Mouse (Mus musculus): ENCODE measurements around the gene Cfap99. TPM values are rescaled to one million over a fixed set of nuclear protein-coding genes. Genes with fewer than 3 reads are reported as not detected.

Cfap99 gene
- total RNA-seq, 2 experiments from 2014 or later = 0.96 to 1.5 TPM

DNA sequence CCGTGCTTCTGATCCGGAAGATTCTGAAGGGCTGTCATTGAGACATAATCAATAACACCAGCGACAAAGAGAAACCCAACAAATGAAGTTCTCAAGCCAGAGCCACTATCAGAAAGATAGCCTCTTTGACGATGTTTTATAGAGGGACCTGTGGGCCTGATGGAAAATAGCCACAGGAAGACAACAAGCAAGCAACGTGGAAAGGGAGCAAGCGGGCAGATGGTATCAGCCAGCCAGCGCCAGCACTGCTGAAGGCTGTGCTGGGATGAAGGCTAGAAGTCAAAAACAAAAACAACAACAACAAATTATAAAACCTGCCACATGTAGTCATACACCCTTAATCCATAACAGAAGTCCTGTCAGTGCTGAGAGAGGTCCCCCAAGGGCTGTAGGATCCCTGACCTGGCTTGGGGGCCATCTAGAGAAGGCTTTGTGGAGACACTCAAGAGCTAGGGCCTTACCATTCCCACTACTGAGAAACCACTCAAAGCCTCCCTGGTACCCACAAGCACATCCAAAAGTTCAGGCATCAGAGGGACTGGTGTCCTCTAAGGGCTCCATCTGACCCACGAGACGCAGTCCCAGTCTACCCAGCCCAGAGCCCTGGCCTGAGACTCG lies 13.6 kb upstream of the Cfap99 start:
- intact Hi-C loops (cut with DNase I) = loop anchor here (2.0 to 10.0 kb wide), 2 partner anchors 32 to 280 kb away; partner anchors contain the start of gene Nat8l
- no peak for DNase-seq (ENCODE audit: low spot score in 2 of 2)

DNA sequence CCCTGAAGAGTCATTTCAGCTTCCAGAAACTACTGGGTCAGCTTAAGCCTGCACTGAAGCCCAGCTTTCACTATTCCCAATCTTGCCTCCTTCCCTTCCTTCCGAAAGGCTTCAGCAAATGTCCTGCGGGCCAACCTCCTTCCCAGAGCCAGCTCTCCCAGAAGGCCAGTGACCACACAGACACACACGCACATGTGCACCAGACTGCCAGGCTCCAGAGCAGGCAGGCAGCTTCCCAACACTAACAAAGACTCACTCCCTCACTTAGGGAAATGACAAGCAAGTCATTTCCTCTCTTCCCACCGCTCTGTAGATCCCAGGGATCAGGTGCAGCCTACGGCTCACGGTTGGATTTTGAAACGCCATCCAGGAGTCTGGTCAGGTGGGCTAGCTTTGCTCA lies 12.2 kb upstream of the Cfap99 start:
- DNase-seq (ENCODE audit: low spot score in 2 of 2) = no peak
- intact Hi-C loops (cut with DNase I) = loop anchor here (10.0 kb wide), 1 partner anchor 281 kb away; the partner anchor contains the start of gene Nat8l

DNA sequence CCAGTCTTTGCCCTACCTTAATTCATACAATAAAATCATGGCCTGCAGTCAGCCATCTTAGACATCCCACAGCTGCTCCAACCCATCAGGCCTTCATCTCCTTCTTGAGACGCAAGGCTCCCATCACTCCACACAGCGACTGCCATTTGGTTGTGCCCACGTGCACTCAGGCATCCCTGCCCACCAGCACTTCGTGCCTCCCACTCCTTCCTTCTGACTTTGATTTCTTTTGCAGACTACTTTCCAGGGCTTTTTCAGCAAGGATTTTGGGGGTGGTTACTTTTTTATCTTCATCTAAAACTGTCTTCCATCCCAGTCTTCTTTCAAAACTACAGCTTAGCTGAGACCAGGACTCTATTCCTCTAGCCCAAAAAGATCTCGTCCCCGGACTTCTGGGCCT lies 11.7 kb upstream of the Cfap99 start:
- DNase-seq (ENCODE audit: low spot score in 2 of 2) = peak; percentile 69 to 72
- intact Hi-C loops (cut with DNase I) = loop anchor here (10.0 kb wide), 1 partner anchor 282 kb away; the partner anchor contains the start of gene Nat8l

DNA sequence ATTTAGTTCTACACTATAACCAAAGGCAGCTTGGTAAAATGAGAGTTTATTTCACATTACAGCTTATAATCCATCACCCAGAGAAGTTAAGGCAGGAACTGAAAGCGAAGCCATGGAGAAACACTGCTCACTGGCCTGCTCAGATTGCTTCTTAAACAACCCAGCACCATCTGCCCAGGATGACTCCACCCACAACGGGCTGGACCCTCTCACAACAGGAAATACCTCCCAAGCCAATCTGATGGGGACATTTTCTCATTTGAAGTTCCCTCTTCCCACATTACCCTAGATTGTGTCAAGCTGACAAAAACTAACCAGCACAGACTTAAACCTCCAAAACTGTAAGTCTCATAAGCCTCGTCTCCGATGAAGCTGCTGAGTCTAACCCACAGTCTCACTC lies 10.3 kb upstream of the Cfap99 start:
- intact Hi-C loops (cut with DNase I) = loop anchor here (10.0 kb wide), 1 partner anchor 283 kb away; the partner anchor contains the start of gene Nat8l
- no peak for DNase-seq (ENCODE audit: low spot score in 2 of 2)

DNA sequence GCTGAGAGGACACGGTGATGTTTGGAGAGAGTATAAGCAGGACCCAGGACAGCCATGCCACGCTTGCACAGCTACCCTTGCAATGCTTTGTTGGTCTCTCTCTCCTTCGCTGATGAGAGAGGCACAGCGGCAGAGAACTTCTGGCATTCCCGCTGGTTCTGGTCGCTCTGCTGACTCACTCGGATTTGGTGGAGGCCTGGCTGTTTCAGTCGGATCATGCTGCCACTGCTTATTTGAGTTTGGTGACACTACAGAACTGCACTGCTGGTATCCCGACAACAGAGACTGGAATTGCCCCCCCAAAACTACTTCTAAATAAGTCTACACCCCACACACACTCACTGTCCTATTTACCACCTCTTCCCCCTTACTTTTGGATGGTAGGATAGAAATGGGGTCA lies 9.2 kb upstream of the Cfap99 start:
- intact Hi-C loops (cut with DNase I) = loop anchor here (10.0 kb wide), 1 partner anchor 284 kb away; the partner anchor contains the start of gene Nat8l
- no peak for DNase-seq (ENCODE audit: low spot score in 2 of 2)

DNA sequence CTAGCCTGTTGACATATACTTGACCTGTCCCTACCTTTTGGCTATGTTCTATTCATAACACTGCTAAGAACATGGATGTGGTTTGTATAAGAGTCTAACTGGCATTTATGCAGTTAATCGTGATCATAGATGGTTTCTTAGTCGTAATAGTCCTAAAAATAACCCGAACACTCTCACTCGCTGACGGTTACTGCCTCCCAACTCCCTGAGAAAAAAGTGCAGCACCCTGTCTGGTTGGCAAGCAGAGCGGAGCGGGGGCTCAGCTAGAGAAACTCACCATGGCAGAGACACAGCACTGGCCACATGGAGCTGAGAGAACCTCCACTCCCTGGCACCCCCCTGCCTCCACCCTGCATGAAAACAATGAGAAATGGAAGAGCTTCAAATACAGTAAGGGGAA lies 7.4 kb upstream of the Cfap99 start:
- intact Hi-C loops (cut with DNase I) = no loop called here
- no peak for DNase-seq (ENCODE audit: low spot score in 2 of 2)

DNA sequence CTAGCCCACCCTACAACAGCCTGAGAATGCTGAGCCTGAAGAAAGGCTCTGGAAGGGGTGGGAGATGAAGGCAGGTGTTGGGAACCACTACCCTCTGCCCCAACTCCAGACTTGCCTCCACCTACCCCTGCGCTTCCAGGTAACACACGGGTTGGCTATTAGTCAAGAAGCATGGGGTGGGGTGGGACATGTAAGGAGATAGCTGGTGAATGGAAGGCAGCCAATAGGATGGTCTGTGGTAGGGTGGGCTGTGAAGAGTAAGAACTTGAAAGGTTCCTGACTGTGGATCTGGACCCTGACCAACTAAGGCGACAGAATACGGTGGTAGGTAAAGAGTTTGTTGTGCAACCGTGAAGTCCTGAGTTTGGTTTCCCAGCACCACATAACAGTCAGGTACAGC lies 5.0 kb upstream of the Cfap99 start:
- intact Hi-C loops (cut with DNase I) = no loop called here
- DNase-seq (ENCODE audit: low spot score in 2 of 2) = no peak

DNA sequence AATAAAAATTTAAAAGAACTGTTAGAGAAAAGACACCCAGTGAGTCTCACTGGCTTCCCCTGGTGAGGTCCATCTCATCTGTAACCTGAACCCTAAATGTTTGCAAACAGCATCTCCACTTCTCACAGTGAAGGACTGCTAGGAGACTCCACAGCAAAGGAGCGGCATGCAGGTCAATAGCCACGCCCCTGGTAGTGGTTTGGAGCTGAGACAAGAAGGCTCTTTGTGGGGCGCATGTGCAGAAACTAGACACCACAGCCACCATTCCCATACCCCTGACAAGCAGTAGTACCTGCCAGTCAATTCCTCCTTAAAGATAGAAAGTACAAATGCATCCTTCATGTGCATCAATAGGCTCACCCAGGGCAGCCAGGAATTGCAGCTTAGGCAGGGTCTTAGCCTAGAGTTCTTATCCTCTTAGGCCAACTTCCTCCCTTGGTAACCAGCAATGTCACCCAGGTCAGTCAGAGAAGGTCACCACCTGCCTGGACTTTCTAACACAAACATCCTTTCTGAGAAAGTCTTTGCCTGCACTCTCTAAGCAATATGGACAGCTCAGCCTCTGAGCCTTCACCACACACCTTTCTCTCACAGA lies 4.1 kb upstream of the Cfap99 start:
- no peak for DNase-seq (ENCODE audit: low spot score in 2 of 2)
- intact Hi-C loops (cut with DNase I) = no loop called here

DNA sequence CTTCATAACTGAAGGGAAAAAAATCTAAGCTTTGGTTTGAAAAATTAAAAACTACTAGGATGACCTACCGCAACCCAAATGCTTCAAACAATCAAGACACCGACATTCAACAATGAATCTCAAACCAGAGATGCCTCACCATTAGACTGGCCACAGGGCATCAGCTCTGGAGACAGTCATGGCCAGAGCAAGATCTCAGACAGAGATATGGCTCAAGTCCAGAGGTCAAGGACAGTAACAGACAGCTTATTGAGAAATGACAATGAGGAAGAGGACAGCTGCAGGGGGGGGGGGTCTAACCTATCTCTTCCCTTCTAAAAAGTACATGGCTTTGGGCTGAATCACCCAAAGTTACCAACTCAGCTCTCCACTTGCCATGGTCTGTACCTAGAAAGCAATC lies 3.1 kb upstream of the Cfap99 start:
- DNase-seq (ENCODE audit: low spot score in 2 of 2) = no peak
- intact Hi-C loops (cut with DNase I) = loop anchor here (5.0 kb wide), 2 partner anchors 78 to 82 kb away; partner anchors contain the start of gene Fam193a

DNA sequence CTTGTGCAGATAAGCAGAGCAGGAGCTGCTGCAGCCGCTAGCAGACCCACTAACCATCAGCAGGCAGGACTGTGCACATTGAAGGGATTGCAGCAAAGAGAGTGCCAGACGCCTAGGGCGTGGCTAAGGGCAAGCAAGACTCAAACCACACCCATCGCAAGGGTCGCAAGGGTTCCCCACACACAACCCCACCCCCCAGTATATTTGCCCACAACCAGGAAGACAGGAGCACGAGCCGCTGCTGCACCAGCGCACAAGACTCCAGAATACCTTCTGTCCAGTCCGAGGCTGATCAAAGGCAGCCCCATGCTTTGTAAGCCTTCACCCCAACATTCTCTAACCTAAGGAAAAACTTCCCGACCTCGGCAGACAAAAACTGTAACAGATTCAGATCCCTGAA lies 1.9 kb upstream of the Cfap99 start:
- no peak for DNase-seq (ENCODE audit: low spot score in 2 of 2)
- intact Hi-C loops (cut with DNase I) = loop anchor here (5.0 kb wide), 2 partner anchors 79 to 81 kb away; partner anchors contain the start of gene Fam193a

DNA sequence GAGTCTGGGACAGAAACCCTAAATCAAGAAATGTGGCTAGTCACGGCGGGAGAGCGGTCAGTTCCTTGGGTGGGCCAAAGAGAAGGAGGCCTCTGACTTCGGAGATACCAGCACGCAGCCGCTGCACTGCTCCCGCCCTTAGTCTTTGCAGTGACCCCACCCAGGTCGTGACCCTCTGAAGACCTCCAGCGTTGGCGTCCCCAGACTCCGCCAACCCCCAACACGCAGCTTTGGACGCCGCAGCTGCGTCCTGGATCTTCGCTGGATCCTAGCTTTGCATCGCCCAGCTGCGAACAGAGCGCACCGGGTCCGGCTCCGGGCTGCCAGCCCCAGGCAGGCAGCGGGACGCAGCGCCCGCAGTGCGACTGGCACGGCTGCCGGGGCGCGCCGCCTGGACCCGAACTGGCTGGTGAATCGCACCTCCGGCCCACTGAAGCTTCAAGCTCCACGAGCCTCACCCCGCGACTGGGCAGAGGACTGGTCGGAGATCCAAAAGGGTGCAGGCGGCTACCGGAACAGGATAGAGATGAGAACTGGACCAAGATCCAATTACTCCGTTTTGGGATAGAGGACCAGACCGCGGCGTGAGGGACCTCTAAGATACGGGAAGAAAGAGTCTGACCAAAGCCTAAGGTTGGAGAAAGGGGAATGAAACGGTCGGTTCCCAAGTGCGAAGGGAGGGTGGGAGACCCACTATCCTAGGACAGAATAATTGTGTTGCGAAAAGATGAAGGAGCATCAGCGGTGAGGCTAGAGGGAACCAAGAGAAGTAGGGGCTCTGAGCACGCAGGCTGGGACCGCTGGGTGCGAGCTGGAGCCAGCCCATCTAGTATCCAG lies 1.2 kb upstream of the Cfap99 start:
- intact Hi-C loops (cut with DNase I) = loop anchor here (5.0 kb wide), 2 partner anchors 80 kb away; partner anchors contain the start of gene Fam193a
- DNase-seq (ENCODE audit: low spot score in 2 of 2) = peak; percentile 32 to 45

DNA sequence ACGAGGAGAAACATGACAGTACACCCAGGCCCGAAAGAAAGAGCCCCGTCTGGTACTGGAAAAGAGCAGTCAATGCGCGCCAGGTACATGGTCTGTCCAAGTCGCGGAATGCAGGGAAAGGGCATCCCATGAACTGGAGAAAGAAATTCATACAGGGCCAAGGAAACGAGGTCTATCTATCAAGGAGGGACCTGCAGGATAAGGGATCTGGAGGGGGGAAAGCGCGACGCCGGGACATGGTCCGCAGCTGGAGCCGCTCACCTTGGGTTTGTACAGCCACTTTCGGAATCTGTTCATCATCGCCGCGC lies 608 bp upstream of the Cfap99 start:
- DNase-seq (ENCODE audit: low spot score in 2 of 2) = peak in 1 of 2 experiments; percentile 32
- intact Hi-C loops (cut with DNase I) = loop anchor here (1.0 to 5.0 kb wide), 3 partner anchors 14 to 80 kb away; partner anchors contain the start of gene Fam193a

DNA sequence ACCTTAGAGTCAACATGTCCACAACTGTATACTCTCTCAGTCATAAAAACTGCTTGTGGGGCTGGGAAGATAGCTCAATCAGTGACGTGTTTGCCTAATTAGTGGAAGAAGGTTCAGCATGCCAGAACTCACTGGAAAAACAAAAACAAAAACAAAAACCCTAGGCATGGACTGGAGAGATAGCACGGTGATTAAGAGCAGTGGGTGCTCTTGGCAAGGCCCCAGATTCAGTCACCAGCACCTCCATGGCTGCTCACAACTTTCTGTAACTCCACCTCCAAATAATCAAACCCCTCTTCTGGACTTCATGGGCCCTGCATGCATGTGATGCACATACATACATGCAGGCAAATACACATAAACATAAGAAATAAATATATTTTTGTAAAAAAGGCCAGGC lies 886 bp downstream of the Cfap99 start:
- intact Hi-C loops (cut with DNase I) = loop anchor here (5.0 kb wide), 2 partner anchors 78 to 82 kb away; partner anchors contain the start of gene Fam193a
- DNase-seq (ENCODE audit: low spot score in 2 of 2) = no peak

DNA sequence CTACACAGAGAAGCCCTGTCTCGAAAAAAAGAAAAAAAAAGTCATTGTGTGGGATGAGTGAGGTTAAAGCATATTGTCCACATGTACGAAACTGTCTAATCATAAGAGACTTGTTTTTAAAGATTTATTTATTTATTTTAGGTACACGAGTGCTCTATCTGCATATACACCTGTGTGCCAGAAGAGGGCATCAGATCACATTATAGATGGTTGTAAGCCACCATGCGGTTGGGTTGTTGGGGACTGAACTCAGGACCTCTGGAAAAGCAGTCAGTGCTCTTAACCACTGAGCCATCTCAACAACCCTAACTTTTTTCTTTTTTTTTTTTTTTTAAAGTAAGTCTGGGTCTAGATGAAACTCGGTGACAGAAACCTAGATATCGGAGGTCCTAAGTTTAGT lies 5.0 kb downstream of the Cfap99 start:
- DNase-seq (ENCODE audit: low spot score in 2 of 2) = no peak
- intact Hi-C loops (cut with DNase I) = no loop called here

DNA sequence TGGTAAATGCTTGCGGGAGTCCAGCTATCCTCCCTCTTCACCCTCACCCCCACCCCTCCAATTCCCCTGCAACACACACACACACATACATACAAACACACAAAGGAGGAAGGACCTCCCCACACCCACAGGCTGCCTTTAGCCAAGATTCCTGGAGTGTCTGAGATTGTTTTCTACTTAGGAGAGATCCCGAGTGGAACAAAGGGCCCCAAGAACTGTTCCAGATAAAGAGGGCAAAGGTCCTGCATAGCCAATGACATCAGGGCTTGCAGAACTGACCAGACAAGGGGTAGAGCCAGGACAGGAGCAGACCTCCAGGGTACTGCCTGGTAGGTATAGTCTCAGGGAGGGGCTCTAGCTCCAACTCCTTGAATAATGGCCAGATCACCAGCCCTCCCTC lies 6.3 kb downstream of the Cfap99 start:
- DNase-seq (ENCODE audit: low spot score in 2 of 2) = no peak
- intact Hi-C loops (cut with DNase I) = no loop called here

DNA sequence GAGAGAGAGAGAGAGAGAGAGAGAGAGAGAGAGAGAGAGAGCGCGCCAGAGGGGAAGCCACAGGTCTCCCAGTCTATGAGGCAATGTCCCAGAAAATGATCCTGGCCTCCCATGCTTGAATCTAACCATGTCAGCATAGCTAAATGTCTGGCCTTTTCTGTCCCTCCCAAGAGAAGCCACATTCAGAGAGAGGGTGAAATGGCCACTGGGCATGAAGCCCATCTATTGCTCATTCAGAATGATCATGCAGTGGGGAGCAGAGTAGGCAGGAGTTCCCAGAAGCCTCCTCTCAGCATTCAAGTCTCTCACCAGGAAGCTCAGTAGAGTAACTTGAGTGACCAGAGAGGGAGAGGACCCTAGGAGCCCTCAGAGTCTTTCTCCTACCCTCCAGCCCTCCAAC lies 6.7 kb downstream of the Cfap99 start:
- DNase-seq (ENCODE audit: low spot score in 2 of 2) = no peak
- intact Hi-C loops (cut with DNase I) = no loop called here

DNA sequence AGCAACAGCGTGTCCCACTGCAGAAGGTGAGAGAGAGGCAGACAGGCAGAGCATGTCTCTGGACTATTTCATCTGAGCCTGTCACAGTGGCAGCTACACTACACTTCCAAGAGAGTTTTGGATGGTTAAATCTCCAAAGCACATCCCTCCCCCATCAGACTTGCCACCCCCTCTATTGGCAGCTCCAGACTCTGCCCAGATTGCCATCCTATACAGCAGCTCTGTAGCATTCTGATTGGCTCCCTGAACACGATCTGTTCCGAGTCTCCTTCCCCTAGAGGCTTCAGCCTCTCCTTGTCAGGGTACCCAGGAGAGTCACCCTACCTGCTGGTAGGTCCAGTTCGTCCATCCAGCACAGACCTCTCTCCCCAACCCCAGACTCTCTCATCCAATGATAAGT lies 9.7 kb downstream of the Cfap99 start:
- intact Hi-C loops (cut with DNase I) = no loop called here
- no peak for DNase-seq (ENCODE audit: low spot score in 2 of 2)

DNA sequence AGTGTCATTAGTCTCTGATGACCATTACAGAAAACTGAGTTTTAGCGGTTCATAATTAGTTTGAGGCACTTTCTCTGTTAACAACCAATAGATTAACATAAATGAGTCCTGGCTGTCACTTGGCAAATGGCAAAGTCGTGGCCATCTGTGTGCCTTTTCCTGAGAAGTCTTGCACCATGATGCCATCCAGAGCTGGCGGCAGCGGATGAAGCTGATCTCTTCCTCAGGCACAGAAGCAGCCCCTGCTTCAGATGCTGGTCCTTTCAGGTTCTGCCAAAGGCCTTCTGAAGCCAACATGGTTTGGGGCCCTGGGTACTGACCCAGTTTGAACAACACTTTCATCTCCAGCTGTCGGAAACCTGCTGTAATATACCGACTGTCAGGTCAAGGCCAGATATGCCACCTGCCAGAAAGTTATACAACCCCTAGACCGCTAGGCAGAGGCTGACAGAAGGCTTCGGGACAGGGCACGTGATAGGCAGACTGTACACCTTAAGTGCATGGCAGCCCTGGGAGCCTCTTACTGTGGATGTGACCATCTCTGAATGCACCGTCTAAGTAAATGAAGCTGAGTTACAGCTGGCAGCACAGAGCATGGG lies 10.6 kb downstream of the Cfap99 start:
- intact Hi-C loops (cut with DNase I) = no loop called here
- no peak for DNase-seq (ENCODE audit: low spot score in 2 of 2)

DNA sequence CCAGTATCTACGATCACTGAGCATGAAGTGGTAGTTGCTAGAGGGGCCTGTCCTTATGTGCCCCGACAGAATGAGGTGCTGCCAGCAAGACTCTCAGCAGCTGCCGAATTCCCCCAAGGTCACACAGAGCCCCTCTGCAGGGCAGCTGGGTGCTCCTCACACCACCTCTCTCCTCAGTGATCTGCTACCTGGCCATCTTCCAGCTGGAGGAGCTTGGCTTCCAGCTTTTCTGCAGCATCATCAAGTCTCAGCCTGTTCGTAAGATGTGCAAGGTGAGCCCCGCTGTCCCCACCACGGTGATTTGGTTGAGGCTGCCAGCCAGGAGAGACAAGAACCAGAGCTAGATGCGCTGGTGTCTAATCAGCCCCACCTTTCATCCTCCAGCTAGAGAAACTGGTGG lies 14.0 kb downstream of the Cfap99 start:
- intact Hi-C loops (cut with DNase I) = no loop called here
- no peak for DNase-seq (ENCODE audit: low spot score in 2 of 2)

DNA sequence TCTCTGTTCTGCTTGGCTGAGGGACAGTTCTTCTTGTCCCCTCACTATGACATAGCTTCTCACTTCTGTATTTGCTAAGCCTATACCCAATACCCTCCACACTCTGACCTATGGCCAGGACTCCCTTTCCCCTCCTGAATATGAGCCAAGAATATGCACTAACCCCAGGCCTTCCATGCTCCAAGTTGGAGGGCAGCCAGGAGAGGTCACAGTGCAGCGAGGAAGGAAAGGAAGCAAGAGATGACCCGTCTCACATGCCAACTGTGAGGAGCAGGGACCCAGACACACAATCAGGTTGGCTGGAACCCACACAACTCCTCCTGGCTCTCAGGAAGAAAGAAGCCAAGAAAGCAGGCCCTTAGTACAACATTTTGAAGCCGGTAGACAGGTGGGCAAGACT lies 20.6 kb downstream of the Cfap99 start:
- DNase-seq (ENCODE audit: low spot score in 2 of 2) = no peak
- intact Hi-C loops (cut with DNase I) = no loop called here

All from left cerebral cortex, postnatal 36 days (tissue).